ENCODE assay signal across 21 mouse cellular contexts in genomic region chr1:30718578-30718977, GRCm38 (mm10).
DNase-seq lines count a peak whose midpoint lies in the region; ATAC-seq and TF ChIP-seq lines count a peak whose summit lies in the region.
"Had no signal": no experiment of that assay in that cellular context is flagged by ENCODE, and none has a peak within 500 bp of the region (broad histone marks: within the 10 kb centered on the region; RNA-seq: fewer than 3 reads in every experiment).

No protein-coding gene starts in this region.

- no peak overlapping the region for H3K27ac ChIP-seq in intestine, embryonic 15.5 days
- H3K27ac ChIP-seq in intestine, postnatal 0 days (ENCODE audit: low read depth, low read length): no peak overlapping the region
- no peak overlapping the region for H3K27ac ChIP-seq in hindbrain, embryonic 14.5 days
- H3K27ac ChIP-seq: embryonic facial prominence, embryonic 10.5 days; hindbrain, embryonic 10.5 days; macrophage had no signal

- no peak overlapping the region for H3K9ac ChIP-seq in intestine, embryonic 15.5 days
- no peak overlapping the region for H3K9ac ChIP-seq in intestine, postnatal 0 days (ENCODE audit: low read depth, low read length)
- no peak overlapping the region for H3K9ac ChIP-seq in hindbrain, embryonic 14.5 days
- H3K9ac ChIP-seq: heart, embryonic 12.5 days had no signal

- no peaks in the 10 kb centered on the region for H3K9me3 ChIP-seq in intestine, embryonic 15.5 days
- H3K9me3 ChIP-seq in intestine, postnatal 0 days (ENCODE audit: control insufficient read depth): no peaks in the 10 kb centered on the region
- no peaks in the 10 kb centered on the region for H3K9me3 ChIP-seq in hindbrain, embryonic 14.5 days (ENCODE audit: control insufficient read depth, low read length)
- H3K9me3 ChIP-seq: embryonic facial prominence, embryonic 10.5 days had no signal

- no peak for TF ChIP-seq CTCF in intestine, postnatal 0 days (IDR thresholded peaks at IDR 0.05; ENCODE audit: low read depth)

- H3K4me3 ChIP-seq in intestine, embryonic 15.5 days (replicated peaks): no peak overlapping the region
- no peak overlapping the region for H3K4me3 ChIP-seq in intestine, postnatal 0 days (ENCODE audit: low read depth, low read length)
- no peak overlapping the region for H3K4me3 ChIP-seq in hindbrain, embryonic 14.5 days (replicated peaks; ENCODE audit: low read length)
- H3K4me3 ChIP-seq: embryonic facial prominence, embryonic 10.5 days; erythroblast, embryonic 14.5 days; heart, embryonic 12.5 days; hindbrain, embryonic 10.5 days had no signal

- no peaks in the 10 kb centered on the region for H3K27me3 ChIP-seq in intestine, embryonic 15.5 days (replicated peaks)
- H3K27me3 ChIP-seq in intestine, postnatal 0 days (replicated peaks; ENCODE audit: control insufficient read depth, insufficient read depth, low read length): no peaks in the 10 kb centered on the region
- H3K27me3 ChIP-seq in hindbrain, embryonic 14.5 days (ENCODE audit: control insufficient read depth, insufficient read depth, low read length): no peaks in the 10 kb centered on the region
- H3K27me3 ChIP-seq: heart, embryonic 12.5 days had no signal

- no peaks in the 10 kb centered on the region for H3K4me1 ChIP-seq in intestine, embryonic 15.5 days (replicated peaks)
- no peaks in the 10 kb centered on the region for H3K4me1 ChIP-seq in intestine, postnatal 0 days (replicated peaks; ENCODE audit: control insufficient read depth, insufficient read depth, low read length)
- H3K4me1 ChIP-seq in hindbrain, embryonic 14.5 days (replicated peaks; ENCODE audit: control insufficient read depth, insufficient read depth, low read length): no peaks in the 10 kb centered on the region
- H3K4me1 ChIP-seq: embryonic facial prominence, embryonic 10.5 days; heart, embryonic 12.5 days; hindbrain, embryonic 10.5 days had no signal

- no peak overlapping the region for H3K4me2 ChIP-seq in intestine, embryonic 15.5 days (replicated peaks)
- H3K4me2 ChIP-seq in intestine, postnatal 0 days (replicated peaks; ENCODE audit: low read depth): no peak overlapping the region
- H3K4me2 ChIP-seq in hindbrain, embryonic 14.5 days (replicated peaks): no peak overlapping the region
- H3K4me2 ChIP-seq: heart, embryonic 12.5 days had no signal

- no peaks in the 10 kb centered on the region for H3K36me3 ChIP-seq in intestine, embryonic 15.5 days
- H3K36me3 ChIP-seq in intestine, postnatal 0 days (ENCODE audit: control insufficient read depth, insufficient read depth): no peaks in the 10 kb centered on the region
- no peaks in the 10 kb centered on the region for H3K36me3 ChIP-seq in hindbrain, embryonic 14.5 days (replicated peaks; ENCODE audit: control insufficient read depth, insufficient read depth)
- H3K36me3 ChIP-seq: embryonic facial prominence, embryonic 10.5 days; heart, embryonic 12.5 days; hindbrain, embryonic 10.5 days had no signal

- ATAC-seq in intestine, embryonic 15.5 days: peak; percentile 69
- no peak for ATAC-seq in intestine, postnatal 0 days
- ATAC-seq in granulocyte monocyte progenitor cell, adult 5-6 weeks (replicated peaks; ENCODE audit: poor library complexity, severe bottlenecking): peak; percentile 94
- no peak for ATAC-seq in hindbrain, embryonic 14.5 days (ENCODE audit: low FRiP score)
- ATAC-seq in activated CD4-positive, CD25-positive, alpha-beta regulatory T cell, adult 4 months: no peak

- DNase-seq in lung, postnatal 14 days: peak; percentile 27
- DNase-seq in B cell, adult 2 months: no peak
- no peak for DNase-seq in spleen, postnatal 14 days (ENCODE audit: low spot score in 2 of 2)
- DNase-seq in hindbrain, embryonic 14.5 days (ENCODE audit: low spot score): no peak
- DNase-seq: cerebellum, adult 11 months; cerebellum, postnatal 36 days; gastrocnemius, postnatal 25 days; kidney, adult 11 months; kidney, postnatal 14 days; liver; right cerebral cortex, postnatal 4 days; thymus, postnatal 25 days had no signal

- 29% methylated on average over 5 of the region's 5 CpGs for WGBS in intestine, embryonic 15.5 days
- 18% methylated on average over 5 of the region's 5 CpGs for WGBS in intestine, postnatal 0 days
- WGBS in hindbrain, embryonic 14.5 days: 77% methylated on average over 5 of the region's 5 CpGs

Comparison
In these comparisons a context has a peak if more than half of its experiments do, and no peak if none do; other contexts are left out.
1. ATAC-seq: peak in intestine, embryonic 15.5 days (single experiment) and granulocyte monocyte progenitor cell, adult 5-6 weeks (single experiment); none in intestine, postnatal 0 days (single experiment), hindbrain, embryonic 14.5 days (single experiment) and activated CD4-positive, CD25-positive, alpha-beta regulatory T cell, adult 4 months (single experiment).